Mouse (Mus musculus): Measurements from ENCODE around the gene Eif3l. TPM values are rescaled to one million over a fixed set of nuclear protein-coding genes. Genes with fewer than 3 reads are reported as not detected.

Eif3l gene
- polyA plus RNA-seq, 1 experiment from 2014 or later = 199 TPM

- H3K4me1 ChIP-seq (replicated peaks; ENCODE audit: insufficient read depth, low read length) = peaks cover 11% of the 10 kb centered on the region
- H3K4me3 ChIP-seq (replicated peaks; ENCODE audit: low read depth, low read length) = no peak overlapping the region
- no peak overlapping the region for H3K9ac ChIP-seq (ENCODE audit: low read depth, low read length)
- TF ChIP-seq CTCF (IDR thresholded peaks at IDR 0.05; ENCODE audit: low read depth) = peak; percentile 83
- peak; percentile 35 for DNase-seq (ENCODE audit: low spot score)
- peaks cover 4% of the 10 kb centered on the region; the same call in 1 of the 2 replicates for H3K36me3 ChIP-seq (ENCODE audit: insufficient read depth, low read length)
- no peak for ATAC-seq (replicated peaks; ENCODE audit: low FRiP score, low read depth)
- H3K9me3 ChIP-seq (replicated peaks; ENCODE audit: low read length) = no peaks in the 10 kb centered on the region
- no peaks in the 10 kb centered on the region for H3K27me3 ChIP-seq (ENCODE audit: insufficient read depth, low read length)
- no peak overlapping the region for H3K4me2 ChIP-seq (ENCODE audit: low read length)
- WGBS = 59% methylated on average over 10 of the region's 10 CpGs
- no peak overlapping the region for H3K27ac ChIP-seq
Observed at GRCm38 (mm10) chr15:79139640-79140039, 64.7 kb downstream of the Eif3l start.

GRCm38 (mm10) chr15:79140866-79141565 lies 66.0 kb downstream of the Eif3l start, which contains the start of the genes Polr2f and 1700088E04Rik:
TSS of gene Polr2f (plus strand) at chr15:79141009.
TSS of gene 1700088E04Rik (minus strand) at chr15:79141253.
- no peaks in the 10 kb centered on the region for H3K27me3 ChIP-seq (ENCODE audit: insufficient read depth, low read length)
- H3K9ac ChIP-seq (ENCODE audit: low read depth, low read length) = peak within 1 kb of the TSS; percentile 74
- no peak for TF ChIP-seq CTCF (IDR thresholded peaks at IDR 0.05; ENCODE audit: low read depth)
- H3K4me2 ChIP-seq (ENCODE audit: low read length) = peak within 1 kb of the TSS; percentile 84
- peaks cover 7% of the 10 kb centered on the region; the same call in 1 of the 2 replicates for H3K4me1 ChIP-seq (replicated peaks; ENCODE audit: insufficient read depth, low read length)
- peak within 1 kb of the TSS; percentile 79 for H3K4me3 ChIP-seq (replicated peaks; ENCODE audit: low read depth, low read length)
- no peak within 1 kb of the TSS for H3K27ac ChIP-seq
- H3K36me3 ChIP-seq (ENCODE audit: insufficient read depth, low read length) = peaks cover 14% of the 10 kb centered on the region
- WGBS = under 1% methylated on average over 57 of the region's 57 CpGs
- H3K9me3 ChIP-seq (replicated peaks; ENCODE audit: low read length) = no peaks in the 10 kb centered on the region
- DNase-seq (ENCODE audit: low spot score) (peak; percentile 96), ATAC-seq (replicated peaks; ENCODE audit: low FRiP score, low read depth) (peak; percentile 80)

- no peaks in the 10 kb centered on the region for H3K27me3 ChIP-seq (ENCODE audit: insufficient read depth, low read length)
- peak; percentile 3; the same call in 1 of the 2 replicates for ATAC-seq (replicated peaks; ENCODE audit: low FRiP score, low read depth)
- H3K27ac ChIP-seq = no peak overlapping the region
- TF ChIP-seq CTCF (IDR thresholded peaks at IDR 0.05; ENCODE audit: low read depth) = no peak
- H3K4me2 ChIP-seq (ENCODE audit: low read length) = peak overlapping the region; percentile 84
- H3K36me3 ChIP-seq (ENCODE audit: insufficient read depth, low read length) = peaks cover 16% of the 10 kb centered on the region
- peak overlapping the region; percentile 74 for H3K9ac ChIP-seq (ENCODE audit: low read depth, low read length)
- peak overlapping the region; percentile 79 for H3K4me3 ChIP-seq (replicated peaks; ENCODE audit: low read depth, low read length)
- no peaks in the 10 kb centered on the region for H3K9me3 ChIP-seq (replicated peaks; ENCODE audit: low read length)
- 2% methylated on average over 7 of the region's 7 CpGs for WGBS
- DNase-seq (ENCODE audit: low spot score) = no peak
- H3K4me1 ChIP-seq (replicated peaks; ENCODE audit: insufficient read depth, low read length) = peaks cover 7% of the 10 kb centered on the region; the same call in 1 of the 2 replicates
Observed at GRCm38 (mm10) chr15:79141566-79141917, 66.6 kb downstream of the Eif3l start.

GRCm38 (mm10) chr15:79143316-79143715 lies 68.3 kb downstream of the Eif3l start:
- peaks cover 29% of the 10 kb centered on the region for H3K36me3 ChIP-seq (ENCODE audit: insufficient read depth, low read length)
- no peaks in the 10 kb centered on the region for H3K27me3 ChIP-seq (ENCODE audit: insufficient read depth, low read length)
- 81% methylated on average over 12 of the region's 12 CpGs for WGBS
- H3K4me2 ChIP-seq (ENCODE audit: low read length) = no peak overlapping the region
- no peak for ATAC-seq (replicated peaks; ENCODE audit: low FRiP score, low read depth)
- H3K27ac ChIP-seq = no peak overlapping the region
- TF ChIP-seq CTCF (IDR thresholded peaks at IDR 0.05; ENCODE audit: low read depth) = no peak
- H3K9me3 ChIP-seq (replicated peaks; ENCODE audit: low read length) = no peaks in the 10 kb centered on the region
- H3K4me3 ChIP-seq (replicated peaks; ENCODE audit: low read depth, low read length) = no peak overlapping the region
- peaks cover 7% of the 10 kb centered on the region; the same call in 1 of the 2 replicates for H3K4me1 ChIP-seq (replicated peaks; ENCODE audit: insufficient read depth, low read length)
- H3K9ac ChIP-seq (ENCODE audit: low read depth, low read length) = no peak overlapping the region
- no peak for DNase-seq (ENCODE audit: low spot score)

Other genes with a start within 250 kb of the Eif3l start
- 51.4 and 57.1 TPM in 2 replicates for gene Cdc42ep1, start 232.6 kb upstream of the Eif3l start, polyA plus RNA-seq (2015; fragmentation: Nextera tagmentation; extraction: Ambion mirVana)
- gene Lgals2, start 219.7 kb upstream of the Eif3l start, polyA plus RNA-seq (2015; fragmentation: Nextera tagmentation; extraction: Ambion mirVana) = 0.91 and 1.2 TPM in 2 replicates
- gene Gga1, start 198.0 kb upstream of the Eif3l start, polyA plus RNA-seq (2015; fragmentation: Nextera tagmentation; extraction: Ambion mirVana) = 41.5 and 42.8 TPM in 2 replicates
- 0.30 TPM in 1 of 2 replicates, not detected in the other for gene Gm49510, start 175.5 kb upstream of the Eif3l start, polyA plus RNA-seq (2015; fragmentation: Nextera tagmentation; extraction: Ambion mirVana)
- 19.6 and 24.6 TPM in 2 replicates for gene Sh3bp1, start 175.4 kb upstream of the Eif3l start, polyA plus RNA-seq (2015; fragmentation: Nextera tagmentation; extraction: Ambion mirVana)
- 7.1 and 7.8 TPM in 2 replicates for gene Pdxp, start 161.3 kb upstream of the Eif3l start, polyA plus RNA-seq (2015; fragmentation: Nextera tagmentation; extraction: Ambion mirVana)
- 576 and 592 TPM in 2 replicates for gene Lgals1, start 148.5 kb upstream of the Eif3l start, polyA plus RNA-seq (2015; fragmentation: Nextera tagmentation; extraction: Ambion mirVana)
- gene Nol12, start 140.2 kb upstream of the Eif3l start, polyA plus RNA-seq (2015; fragmentation: Nextera tagmentation; extraction: Ambion mirVana) = 43.8 and 46.8 TPM in 2 replicates
- 30.5 and 33.0 TPM in 2 replicates for gene Triobp, start 127.5 kb upstream of the Eif3l start, polyA plus RNA-seq (2015; fragmentation: Nextera tagmentation; extraction: Ambion mirVana)
- 522 and 524 TPM in 2 replicates for gene H1f0, start 46.7 kb upstream of the Eif3l start, polyA plus RNA-seq (2015; fragmentation: Nextera tagmentation; extraction: Ambion mirVana)
- gene Galr3, start 33.3 kb upstream of the Eif3l start, polyA plus RNA-seq (2015; fragmentation: Nextera tagmentation; extraction: Ambion mirVana) = 0.13 and 0.24 TPM in 2 replicates
- gene Ankrd54, start 12.3 kb upstream of the Eif3l start, polyA plus RNA-seq (2015; fragmentation: Nextera tagmentation; extraction: Ambion mirVana) = 42.5 and 42.6 TPM in 2 replicates
- 5.9 and 6.6 TPM in 2 replicates for gene Micall1, start 33.7 kb downstream of the Eif3l start, polyA plus RNA-seq (2015; fragmentation: Nextera tagmentation; extraction: Ambion mirVana)
- gene Polr2f, start 65.8 kb downstream of the Eif3l start, polyA plus RNA-seq (2015; fragmentation: Nextera tagmentation; extraction: Ambion mirVana) = 314 and 321 TPM in 2 replicates
- gene 1700088E04Rik, start 66.1 kb downstream of the Eif3l start, polyA plus RNA-seq (2015; fragmentation: Nextera tagmentation; extraction: Ambion mirVana) = 12.9 and 15.2 TPM in 2 replicates
- 0.23 and 0.25 TPM in 2 replicates for gene Sox10, start 90.1 kb downstream of the Eif3l start, polyA plus RNA-seq (2015; fragmentation: Nextera tagmentation; extraction: Ambion mirVana)
- gene Pick1, start 154.0 kb downstream of the Eif3l start, polyA plus RNA-seq (2015; fragmentation: Nextera tagmentation; extraction: Ambion mirVana) = 31.8 and 35.6 TPM in 2 replicates
- 0.33 and 0.42 TPM in 2 replicates for gene Gm49486, start 154.2 kb downstream of the Eif3l start, polyA plus RNA-seq (2015; fragmentation: Nextera tagmentation; extraction: Ambion mirVana)
- gene Slc16a8, start 179.6 kb downstream of the Eif3l start, polyA plus RNA-seq (2015; fragmentation: Nextera tagmentation; extraction: Ambion mirVana) = 0.23 TPM in 1 of 2 replicates, not detected in the other
- gene Baiap2l2, start 210.4 kb downstream of the Eif3l start, polyA plus RNA-seq (2015; fragmentation: Nextera tagmentation; extraction: Ambion mirVana) = 23.9 and 25.0 TPM in 2 replicates